Mouse (Mus musculus) gastrocnemius, postnatal 10 days (tissue): Measurements from ENCODE around the gene 4933427I04Rik. TPM values are rescaled to one million over a fixed set of nuclear protein-coding genes. Genes with fewer than 3 reads are reported as not detected.

Experiments used
- DNase-seq: peaks from one replicate; pipeline ENCODE4 v3.0.0; 2021; ENCODE audit warnings: mixed read lengths
- long read RNA-seq, 2 experiments: library from polyadenylated mRNA; stranded (forward); transcript quantifications; one replicate each; pipeline ENCODE4 v2.0.0; 2021
- total RNA-seq, 2 experiments: library from RNA; stranded (reverse); gene quantifications; 2 replicates each; pipeline ENCODE4 v1.2.3; 2021

4933427I04Rik gene
- not detected for total RNA-seq
- long read RNA-seq, experiment 1 = 0 reads
- long read RNA-seq, experiment 2 = 0 reads

GRCm38 (mm10) chr4:123859379-123859778 lies at the start of gene 4933427I04Rik:
TSS of gene 4933427I04Rik (plus strand) at chr4:123859679.
- DNase-seq = no peak

- no peak for DNase-seq
Measured at GRCm38 (mm10) chr4:123810475-123811295, 48.8 kb upstream of the 4933427I04Rik start.

DNA sequence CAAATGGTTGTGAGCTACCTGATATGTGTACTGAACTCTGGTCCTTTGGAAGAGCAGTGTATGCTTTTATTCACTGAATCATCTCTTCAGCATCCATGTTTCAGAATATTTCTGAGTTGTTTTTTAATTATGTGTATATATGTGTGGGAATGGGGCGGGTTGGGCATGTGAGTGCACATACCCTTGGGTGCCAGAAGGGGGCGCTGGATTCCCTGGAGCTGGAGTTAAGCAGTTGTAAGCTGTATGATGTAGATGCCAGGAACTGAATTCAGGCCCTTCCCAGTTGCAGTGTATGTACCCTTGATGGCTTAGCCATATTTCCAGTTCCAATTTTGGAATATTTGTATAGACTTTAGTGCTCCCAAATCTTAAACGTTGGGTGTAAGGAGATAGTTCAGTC lies 47.0 kb upstream of the 4933427I04Rik start:
- DNase-seq = no peak

- no peak for DNase-seq
Measured at GRCm38 (mm10) chr4:123814030-123814501, 45.4 kb upstream of the 4933427I04Rik start.

DNA sequence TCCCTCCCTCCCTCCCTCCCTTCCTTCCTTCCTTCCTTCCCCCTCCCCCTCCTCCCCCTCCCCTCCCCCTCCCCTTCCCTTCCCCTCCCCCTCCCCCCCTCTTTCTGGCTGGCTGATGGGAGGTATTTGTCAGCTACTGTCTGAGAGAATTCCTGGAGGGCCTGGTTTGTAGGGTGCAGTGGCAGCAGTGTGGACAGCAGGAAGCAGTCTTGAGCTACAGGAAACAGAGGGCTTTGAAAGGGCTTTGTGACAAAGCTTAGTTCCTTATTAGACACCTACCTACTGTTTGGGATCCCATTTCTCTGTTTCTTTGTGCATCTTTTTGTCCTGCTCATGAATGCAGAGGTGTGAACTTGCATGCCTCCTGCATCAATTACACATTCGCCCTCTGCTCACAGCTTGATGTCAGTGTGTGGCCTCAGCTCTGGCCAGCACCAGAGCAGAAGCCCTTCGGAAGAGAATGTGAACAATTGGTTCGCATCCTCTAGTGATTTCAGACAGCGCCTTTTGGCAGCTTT lies 40.3 kb upstream of the 4933427I04Rik start:
- no peak for DNase-seq

DNA sequence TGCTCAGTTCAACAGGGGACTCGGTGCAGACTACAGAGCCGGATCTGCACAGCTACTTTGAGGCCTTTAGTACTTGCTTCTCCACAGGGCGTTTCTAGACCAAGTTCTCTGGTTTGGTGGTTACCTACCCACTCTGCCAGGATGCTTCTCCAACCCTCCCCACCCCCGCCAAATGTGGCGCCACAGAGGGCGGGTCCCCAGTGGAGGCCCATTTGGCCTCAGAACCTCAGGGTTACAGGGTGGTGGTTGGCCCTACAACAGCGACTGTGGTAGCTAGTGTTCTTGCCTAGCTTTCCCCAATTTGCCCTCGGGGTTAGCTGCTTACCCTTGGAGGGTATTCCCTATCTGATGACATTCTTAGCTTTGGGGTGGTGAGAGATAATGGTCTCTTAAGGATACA lies 17.4 kb upstream of the 4933427I04Rik start:
- no peak for DNase-seq

GRCm38 (mm10) chr4:123856888-123857287 lies 2.6 kb upstream of the 4933427I04Rik start:
- no peak for DNase-seq

DNA sequence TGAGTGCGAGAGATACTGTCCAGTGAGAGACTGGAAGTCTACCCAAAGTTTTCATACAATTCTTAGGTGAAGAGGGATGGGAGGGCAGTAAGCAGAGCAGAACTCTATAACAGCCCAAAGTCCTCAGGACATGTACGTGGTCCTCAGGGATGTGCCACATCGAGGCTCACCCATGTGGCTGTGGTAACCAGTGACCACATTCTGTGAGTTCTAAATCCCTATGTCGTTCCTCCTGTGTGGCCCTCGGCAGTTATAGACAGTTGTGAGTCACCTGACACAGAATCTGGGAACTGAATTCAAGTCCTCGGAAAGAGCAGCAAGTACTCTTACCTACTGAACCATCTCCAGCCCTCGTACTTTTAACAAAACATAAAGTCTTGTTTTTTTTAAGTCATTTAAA lies 1.4 kb upstream of the 4933427I04Rik start:
- DNase-seq = no peak

GRCm38 (mm10) chr4:123859803-123860202 lies 324 bp downstream of the 4933427I04Rik start:
- DNase-seq = no peak

DNA sequence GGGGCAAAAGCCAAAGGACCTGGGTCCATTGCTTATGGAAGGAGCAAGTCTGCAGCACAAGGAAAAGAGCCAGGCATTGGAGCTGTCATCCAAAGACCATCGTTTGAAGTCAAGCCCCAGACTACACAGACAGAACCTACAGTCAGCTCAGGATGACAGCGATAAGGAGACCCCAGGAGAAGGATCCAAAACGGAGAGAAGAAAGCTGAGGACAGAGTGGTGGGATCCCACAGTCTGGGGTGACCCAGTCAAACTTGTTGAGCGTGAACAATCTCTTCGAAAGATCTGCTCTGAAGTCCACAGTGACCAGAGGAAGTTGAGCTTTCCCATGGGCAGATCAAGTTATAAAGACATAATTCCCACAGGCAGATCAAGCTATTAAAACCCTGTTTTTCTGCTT lies 1.1 kb downstream of the 4933427I04Rik start:
- no peak for DNase-seq

DNA sequence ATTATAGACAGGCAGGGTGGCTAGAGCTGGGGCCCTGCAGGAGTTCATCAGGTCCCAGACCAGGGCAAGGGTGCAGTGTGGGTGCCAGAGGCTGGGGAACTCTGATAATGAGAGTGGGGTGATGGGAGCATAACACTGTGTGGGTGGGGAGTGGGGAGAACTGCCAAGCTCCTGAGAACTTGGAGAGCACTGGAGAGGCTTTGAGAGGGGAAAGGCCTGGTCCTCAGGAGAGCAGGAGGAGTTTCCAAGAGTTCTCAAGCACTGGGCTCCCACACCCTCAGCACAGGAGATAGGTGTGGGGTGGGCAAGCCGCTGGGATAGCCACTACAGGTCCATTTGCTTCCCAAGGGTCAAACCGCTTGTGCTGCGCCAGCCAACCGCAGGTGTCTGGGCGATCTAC lies 34.2 kb downstream of the 4933427I04Rik start:
- DNase-seq = no peak

DNA sequence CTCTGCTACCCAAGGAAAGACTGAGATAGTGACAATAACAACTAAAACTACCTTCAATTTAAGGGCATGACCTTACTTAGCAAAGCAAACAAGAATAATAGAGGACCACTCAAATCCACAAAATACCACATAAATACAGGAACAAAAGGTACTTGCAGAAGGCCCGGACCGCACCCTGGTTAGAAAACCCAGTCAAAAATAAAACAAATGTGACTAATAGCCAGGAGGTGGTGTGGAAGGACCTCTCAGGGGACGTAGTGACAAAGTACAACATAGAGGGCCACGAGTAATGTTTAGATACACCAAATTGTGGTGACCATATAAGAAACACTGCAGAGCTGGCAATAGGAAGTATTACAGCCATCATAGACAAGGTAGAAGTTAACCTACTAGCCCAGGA lies 34.8 kb downstream of the 4933427I04Rik start:
- DNase-seq = no peak

DNA sequence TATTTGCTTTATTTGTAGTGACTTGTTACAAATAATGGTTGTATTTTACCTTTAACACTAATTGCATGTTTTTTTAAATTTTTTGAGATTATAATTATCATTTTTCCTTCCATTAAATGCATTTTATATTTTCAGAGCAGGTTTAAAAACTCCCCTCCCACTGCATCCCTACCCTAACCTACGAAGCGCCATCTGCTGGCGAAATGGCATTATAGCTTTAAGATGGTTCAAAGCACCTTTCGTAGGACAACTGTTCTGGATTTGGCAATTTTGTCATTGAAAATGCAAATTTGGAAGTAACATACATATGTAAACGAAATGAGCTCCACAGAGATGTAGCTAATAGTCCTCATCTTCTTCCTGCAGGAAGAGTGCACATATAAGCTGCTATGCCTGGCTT lies 39.2 kb downstream of the 4933427I04Rik start:
- peak; percentile 61 for DNase-seq

GRCm38 (mm10) chr4:123903432-123903831 lies 44.0 kb downstream of the 4933427I04Rik start:
- DNase-seq = no peak

- DNase-seq = peak; percentile 99
Measured at GRCm38 (mm10) chr4:123904333-123905125, 45.0 kb downstream of the 4933427I04Rik start, which contains the start of gene Mycbp. TSS of gene Mycbp (plus strand) at chr4:123904832.

GRCm38 (mm10) chr4:123905126-123905668 lies 45.7 kb downstream of the 4933427I04Rik start:
- no peak for DNase-seq

DNA sequence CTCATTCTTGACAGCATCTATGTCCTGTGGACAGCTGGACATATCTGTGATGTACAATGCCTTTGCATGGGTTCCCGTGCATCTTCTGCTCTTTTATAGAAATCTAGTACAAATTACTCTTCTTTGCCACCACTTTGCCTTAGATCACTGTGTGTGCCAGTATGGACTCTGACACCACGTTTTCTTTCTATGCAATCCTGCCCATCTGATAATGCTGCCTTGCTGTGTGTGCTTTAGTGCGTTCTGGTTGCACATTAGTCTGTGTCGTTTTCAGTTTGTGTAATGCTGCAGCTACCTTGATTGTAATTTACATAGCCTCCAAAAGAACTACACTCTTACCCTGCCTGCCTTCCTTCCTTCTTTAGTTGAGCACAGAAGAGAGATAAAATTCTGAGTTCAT lies 52.0 kb downstream of the 4933427I04Rik start:
- no peak for DNase-seq

DNA sequence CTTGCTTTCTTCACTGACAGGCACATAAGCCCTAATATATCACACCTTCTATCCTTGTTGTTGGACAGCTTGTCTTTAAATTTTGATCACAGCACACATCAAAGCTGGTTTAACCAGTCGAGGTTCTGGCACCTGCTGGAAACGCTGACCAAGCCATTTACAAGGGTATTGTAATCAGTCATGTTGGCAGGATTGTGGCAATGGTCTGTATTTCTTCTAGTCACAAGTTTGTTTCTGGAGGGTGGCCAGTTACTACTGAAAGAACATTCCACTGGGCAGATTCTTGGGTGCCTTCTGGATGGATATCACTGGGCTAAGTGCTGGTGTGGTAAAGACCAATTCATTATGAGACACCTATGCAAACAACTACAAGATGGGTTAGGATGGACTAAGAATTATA lies 53.0 kb downstream of the 4933427I04Rik start:
- no peak for DNase-seq
